Mouse (Mus musculus) bone marrow, adult 2 months (tissue): ENCODE measurements at regions not wholly inside any gene's neighbourhood (a gene's known extent, or its start where the extent isn't known, plus 50 kb on each side); places are given as distances from the start of the nearest gene placed in this dataset.

Experiments
- H3K27ac ChIP-seq: fragments of 200-500 bp; 2 replicates; pipeline ENCODE4 v1.5.1; 2012; ENCODE audit warnings: low read depth, mild to moderate bottlenecking, control low read depth, inconsistent platforms, low read length; ENCODE audit not compliant: control insufficient read depth, poor library complexity, insufficient read depth
- H3K4me1 ChIP-seq: fragments of 200-500 bp; 2 replicates; pipeline ENCODE4 v1.6.1; 2011; ENCODE audit warnings: low read length; ENCODE audit not compliant: control insufficient read depth, insufficient read depth
- H3K4me3 ChIP-seq: fragments of 200-500 bp; replicated peaks from 2 replicates; pipeline ENCODE3; 2011; ENCODE audit warnings: mild to moderate bottlenecking, low read depth, low read length, control low read depth; ENCODE audit not compliant: control insufficient read depth
- CTCF ChIP-seq: fragments of 200-500 bp; IDR thresholded peaks from 2 replicates; pipeline ENCODE4 v1.5.1; 2011; ENCODE audit warnings: low read length, control low read depth; ENCODE audit not compliant: control insufficient read depth, insufficient read depth
- POLR2A ChIP-seq: fragments of 200-500 bp; IDR thresholded peaks from 2 replicates; pipeline ENCODE4 v1.6.1; 2011; ENCODE audit warnings: low read depth, mild to moderate bottlenecking, control low read depth, low read length, borderline replicate concordance; ENCODE audit not compliant: control insufficient read depth
- WGBS: fragments of 180-500 bp; shearing (Covaris S2); methylation state at CpG from one replicate; pipeline ENCODE4 v1.1.7; 2018; 5-methylcytosine and 5-hydroxymethylcytosine counted together

- WGBS: 80% methylated on average over 16 of the region's 16 CpGs
- TF ChIP-seq POLR2A (no peak), CTCF (no peak)
- Histone ChIP-seq H3K4me1 (no peaks in the 10 kb centered on the region), H3K27ac (no peak overlapping the region), H3K4me3 (no peak overlapping the region)
Observed at GRCm38 (mm10) chr3:105354123-105354931, 97.8 kb upstream of the Kcnd3 start.

- H3K4me1 ChIP-seq: no peaks in the 10 kb centered on the region
- no peak overlapping the region for H3K4me3 ChIP-seq
- WGBS: 68% methylated on average over 2 of the region's 2 CpGs
- no peak overlapping the region for H3K27ac ChIP-seq
- TF ChIP-seq CTCF (no peak), POLR2A (no peak)
Observed at GRCm38 (mm10) chr3:105357511-105357910, 94.6 kb upstream of the Kcnd3 start.

GRCm38 (mm10) chr3:105359636-105360035 is 92.5 kb upstream of the Kcnd3 start:
- Histone ChIP-seq H3K27ac (no peak overlapping the region), H3K4me1 (no peaks in the 10 kb centered on the region), H3K4me3 (no peak overlapping the region)
- no peak for TF ChIP-seq CTCF
- no peak for TF ChIP-seq POLR2A
- WGBS: 71% methylated on average over 3 of the region's 3 CpGs

GRCm38 (mm10) chr3:105364685-105365084 is 87.4 kb upstream of the Kcnd3 start:
- Histone ChIP-seq H3K4me1 (no peaks in the 10 kb centered on the region), H3K4me3 (no peak overlapping the region), H3K27ac (no peak overlapping the region)
- WGBS: 90% methylated on average over 5 of the region's 5 CpGs
- no peak for TF ChIP-seq CTCF
- TF ChIP-seq POLR2A: no peak

GRCm38 (mm10) chr3:105366806-105367205 is 85.3 kb upstream of the Kcnd3 start:
- 84% methylated on average over 6 of the region's 6 CpGs for WGBS
- Histone ChIP-seq H3K4me1 (no peaks in the 10 kb centered on the region), H3K4me3 (no peak overlapping the region), H3K27ac (no peak overlapping the region)
- TF ChIP-seq CTCF: no peak
- TF ChIP-seq POLR2A: no peak

- TF ChIP-seq POLR2A (no peak), CTCF (no peak)
Observed at GRCm38 (mm10) chr3:105367972-105368371, 84.2 kb upstream of the Kcnd3 start.

GRCm38 (mm10) chr3:105372371-105372828 is 79.7 kb upstream of the Kcnd3 start:
- no peaks in the 10 kb centered on the region for H3K4me1 ChIP-seq
- TF ChIP-seq POLR2A (no peak), CTCF (no peak)
- 80% methylated on average over 6 of the region's 6 CpGs for WGBS
- no peak overlapping the region for H3K27ac ChIP-seq
- no peak overlapping the region for H3K4me3 ChIP-seq

More at GRCm38 (mm10) chr3:105367972-105368371, 84.2 kb upstream of the Kcnd3 start:
- Histone ChIP-seq H3K27ac (no peak overlapping the region), H3K4me1 (no peaks in the 10 kb centered on the region), H3K4me3 (no peak overlapping the region)
- 64% methylated on average over 8 of the region's 8 CpGs for WGBS

GRCm38 (mm10) chr3:105374306-105374705 is 77.8 kb upstream of the Kcnd3 start:
- no peak for TF ChIP-seq POLR2A
- no peak for TF ChIP-seq CTCF
- WGBS: 46% methylated on average over 1 of the region's 1 CpGs
- no peak overlapping the region for H3K4me3 ChIP-seq
- no peak overlapping the region for H3K27ac ChIP-seq
- H3K4me1 ChIP-seq: no peaks in the 10 kb centered on the region
